Mouse (Mus musculus) layer of hippocampus, adult 6 months (tissue): Measurements from ENCODE around the gene Commd7. TPM values are rescaled to one million over a fixed set of nuclear protein-coding genes. Genes with fewer than 3 reads are reported as not detected.

Source experiments
- long read RNA-seq, 2 experiments: library from polyadenylated mRNA; unstranded; transcript quantifications; one replicate each; pipeline ENCODE4 v2.0.0; 2019 to 2020
- polyA plus RNA-seq: library from polyadenylated mRNA; unstranded; fragments of <200 nt; fragmentation: Nextera tagmentation; gene quantifications from 2 replicates; pipeline ENCODE4 v1.2.3, GENCODE M21; 2021

The Commd7 gene
- 28.8 and 32.3 TPM in 2 replicates for polyA plus RNA-seq
- long read RNA-seq, experiment 1, transcript Commd7-201 (9 exons, 3,210 nt) = major isoform, 30 of 36 reads
- long read RNA-seq, experiment 1, partial matches to known transcripts = 2 of 36 reads
- long read RNA-seq, experiment 1, other reads (novel, unspliced or antisense) = 1 of 36 reads
- long read RNA-seq, experiment 2, transcript Commd7-201 (9 exons, 3,210 nt) = major isoform, 95 of 119 reads
- long read RNA-seq, experiment 2, partial matches to known transcripts = 6 of 119 reads
- long read RNA-seq, experiment 2, other reads (novel, unspliced or antisense) = 14 of 119 reads

GRCm38 (mm10) chr2:153631976-153632870, at the start of gene Commd7:
Commd7 (minus strand) TSS chr2:153632781.

GRCm38 (mm10) chr2:153649298-153650013, 16.9 kb upstream of the Commd7 start, which contains the start of gene Dnmt3b:
Dnmt3b (plus strand) TSS chr2:153649450.

Other genes starting within 250 kb of the Commd7 start
- gene 4930404H24Rik, start 140.0 kb downstream of the Commd7 start, polyA plus RNA-seq = not detected in 2 replicates
- 11.7 and 14.4 TPM in 2 replicates for gene Nol4l, start 102.8 kb downstream of the Commd7 start, polyA plus RNA-seq
- gene Dnmt3b, start 16.7 kb upstream of the Commd7 start, polyA plus RNA-seq = 0.15 and 0.25 TPM in 2 replicates
- gene Dnmt3c, start 63.9 kb upstream of the Commd7 start, polyA plus RNA-seq = not detected in 2 replicates
- 102 and 104 TPM in 2 replicates for gene Mapre1, start 108.5 kb upstream of the Commd7 start, polyA plus RNA-seq
- not detected in 2 replicates for gene Efcab8, start 147.2 kb upstream of the Commd7 start, polyA plus RNA-seq
- gene Sun5, start 238.3 kb upstream of the Commd7 start, polyA plus RNA-seq = not detected in 2 replicates
- gene Bpifb2, start 242.3 kb upstream of the Commd7 start, polyA plus RNA-seq = not detected in 2 replicates